Mouse (Mus musculus): ENCODE data around the gene Xrcc5.

DNA sequence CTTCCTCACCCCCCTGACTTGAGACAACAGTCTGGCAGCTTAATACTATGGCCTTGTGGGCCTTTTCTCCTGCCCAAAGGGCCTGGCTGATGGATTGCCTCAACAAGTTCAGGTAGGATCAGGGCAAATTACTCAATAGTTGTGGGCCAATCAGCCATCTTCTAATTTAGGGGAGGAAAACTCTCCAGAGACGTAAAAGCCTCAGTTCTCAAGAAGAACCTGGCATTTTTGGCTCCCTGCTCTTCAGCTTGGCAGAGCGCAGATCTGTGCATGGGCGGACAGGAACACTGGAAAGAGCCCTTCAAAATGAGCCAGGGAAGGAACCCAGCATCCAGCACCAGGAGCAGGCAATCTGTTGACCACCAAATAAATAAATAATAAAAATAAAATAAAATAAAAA, 29.1 kb upstream of the Xrcc5 start:
- TF ChIP-seq POLR2A (IDR thresholded peaks at IDR 0.05; ENCODE audit: borderline replicate concordance, insufficient read depth, low read length) (no peak), CTCF (IDR thresholded peaks at IDR 0.05; ENCODE audit: borderline replicate concordance, insufficient read depth, low read depth, low read length) (no peak)
